Mouse (Mus musculus) C2C12 (cell line): ENCODE data around the gene Sirpa.

Source experiments
- CTCF ChIP-seq: IDR thresholded peaks from one replicate; pipeline ENCODE4 v1.5.1; 2011; ENCODE audit not compliant: control insufficient read depth, insufficient read depth, insufficient read length
- USF1 ChIP-seq: IDR thresholded peaks from one replicate; pipeline ENCODE4 v1.6.1; 2011; ENCODE audit warnings: low read depth, mild to moderate bottlenecking, control low read depth, moderate library complexity

DNA sequence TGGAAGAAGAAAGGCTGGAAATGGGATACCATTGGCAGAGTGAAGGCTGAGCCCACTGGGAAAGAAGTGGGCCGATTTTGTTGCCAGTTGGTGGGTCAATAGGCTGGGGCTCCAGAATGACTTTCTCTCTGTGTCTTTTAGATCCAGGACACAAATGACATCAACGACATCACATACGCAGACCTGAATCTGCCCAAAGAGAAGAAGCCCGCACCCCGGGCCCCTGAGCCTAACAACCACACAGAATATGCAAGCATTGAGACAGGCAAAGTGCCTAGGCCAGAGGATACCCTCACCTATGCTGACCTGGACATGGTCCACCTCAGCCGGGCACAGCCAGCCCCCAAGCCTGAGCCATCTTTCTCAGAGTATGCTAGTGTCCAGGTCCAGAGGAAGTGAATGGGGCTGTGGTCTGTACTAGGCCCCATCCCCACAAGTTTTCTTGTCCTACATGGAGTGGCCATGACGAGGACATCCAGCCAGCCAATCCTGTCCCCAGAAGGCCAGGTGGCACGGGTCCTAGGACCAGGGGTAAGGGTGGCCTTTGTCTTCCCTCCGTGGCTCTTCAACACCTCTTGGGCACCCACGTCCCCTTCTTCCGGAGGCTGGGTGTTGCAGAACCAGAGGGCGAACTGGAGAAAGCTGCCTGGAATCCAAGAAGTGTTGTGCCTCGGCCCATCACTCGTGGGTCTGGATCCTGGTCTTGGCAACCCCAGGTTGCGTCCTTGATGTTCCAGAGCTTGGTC, 37.3 kb downstream of the Sirpa start:
- no peak for TF ChIP-seq USF1
- TF ChIP-seq CTCF: no peak
